Mouse (Mus musculus) E14TG2a.4 (cell line): ENCODE measurements around the gene Mrpl33.
"Not testable (repeated sequence)": the region's sequence is repeated elsewhere in the genome, so short reads cannot be mapped to it uniquely, and the experiment has no call there.

ENCODE experiments used
- H3K27me3 ChIP-seq: 2 replicates; pipeline ENCODE4 v1.6.1; 2014; ENCODE audit warnings: low read length, control low read depth; ENCODE audit not compliant: insufficient read depth
- H3K36me3 ChIP-seq: 2 replicates; pipeline ENCODE4 v1.6.1; 2014; ENCODE audit warnings: low read length, control low read depth; ENCODE audit not compliant: insufficient read depth
- H3K4me1 ChIP-seq: replicated peaks from 2 replicates; pipeline ENCODE4 v1.6.1; 2014; ENCODE audit warnings: low read depth, low read length, control low read depth
- H3K4me3 ChIP-seq: replicated peaks from 2 replicates; pipeline ENCODE4 v1.5.1; 2014; ENCODE audit warnings: mild to moderate bottlenecking, low read length
- H3K9me3 ChIP-seq: 2 replicates; pipeline ENCODE4 v1.6.1; 2014; ENCODE audit warnings: low read length, control low read depth
- CTCF ChIP-seq: conservative IDR thresholded peaks from 2 replicates; pipeline ENCODE4 v1.5.1; 2014; ENCODE audit warnings: low read length
- NANOG ChIP-seq: IDR thresholded peaks from 2 replicates; pipeline ENCODE4 v1.6.1; 2014; ENCODE audit warnings: borderline replicate concordance, low read length, mixed read lengths
- POU5F1 ChIP-seq: IDR thresholded peaks from 2 replicates; pipeline ENCODE4 v1.6.1; 2014; ENCODE audit warnings: low read length, borderline replicate concordance

Gene Mrpl33

DNA sequence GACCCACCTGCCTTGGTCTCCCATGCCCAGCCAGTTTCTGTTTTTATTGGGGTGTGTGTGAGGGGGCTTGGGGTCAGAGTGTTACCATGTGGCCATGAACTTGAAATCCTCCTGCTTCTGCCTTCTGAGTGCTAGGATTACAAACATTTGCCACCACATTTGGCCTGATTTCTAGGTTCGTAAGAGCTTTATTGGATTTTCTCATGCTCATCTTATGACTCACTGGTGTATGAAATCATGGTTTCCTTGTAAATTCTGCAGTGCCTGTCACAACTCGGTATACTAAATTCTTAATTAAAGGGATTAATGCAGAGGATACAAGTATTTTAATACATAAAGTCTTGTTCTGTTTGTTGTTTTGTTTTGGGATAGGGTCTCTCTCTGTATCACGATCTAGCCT lies 23.6 kb downstream of the Mrpl33 start:
- Histone ChIP-seq H3K4me3 (no peak overlapping the region), H3K9me3 (no peaks in the 10 kb centered on the region), H3K4me1 (peaks cover 53% of the 10 kb centered on the region), H3K36me3 (peaks cover 66% of the 10 kb centered on the region), H3K27me3 (no peaks in the 10 kb centered on the region)
- TF ChIP-seq CTCF (no peak), NANOG (no peak), POU5F1 (no peak)

GRCm38 (mm10) chr5:31627117-31627516 lies 30.4 kb downstream of the Mrpl33 start:
- Histone ChIP-seq H3K4me1 (peaks cover 79% of the 10 kb centered on the region), H3K9me3 (peaks cover 12% of the 10 kb centered on the region), H3K4me3 (no peak overlapping the region), H3K27me3 (no peaks in the 10 kb centered on the region), H3K36me3 (peaks cover 21% of the 10 kb centered on the region)
- TF ChIP-seq CTCF = no peak
- TF ChIP-seq NANOG = no peak
- TF ChIP-seq POU5F1 = no peak

GRCm38 (mm10) chr5:31627562-31628526 lies 31.1 kb downstream of the Mrpl33 start:
- H3K36me3 ChIP-seq = peaks cover 20% of the 10 kb centered on the region
- peaks cover 83% of the 10 kb centered on the region for H3K4me1 ChIP-seq
- H3K9me3 ChIP-seq = peaks cover 16% of the 10 kb centered on the region
- peak overlapping the region; percentile 43 for H3K4me3 ChIP-seq
- TF ChIP-seq CTCF = no peak
- no peak for TF ChIP-seq NANOG
- TF ChIP-seq POU5F1 = no peak
- H3K27me3 ChIP-seq = no peaks in the 10 kb centered on the region

- TF ChIP-seq CTCF (no peak), POU5F1 (no peak)
Observed at GRCm38 (mm10) chr5:31628555-31628954, 31.8 kb downstream of the Mrpl33 start.

GRCm38 (mm10) chr5:31630064-31630463 lies 33.3 kb downstream of the Mrpl33 start:
- peaks cover 17% of the 10 kb centered on the region for H3K36me3 ChIP-seq

More at GRCm38 (mm10) chr5:31628555-31628954, 31.8 kb downstream of the Mrpl33 start:
- H3K27me3 ChIP-seq = no peaks in the 10 kb centered on the region
- H3K4me3 ChIP-seq = peak overlapping the region; percentile 43
- peaks cover 16% of the 10 kb centered on the region for H3K9me3 ChIP-seq
- H3K36me3 ChIP-seq = peaks cover 17% of the 10 kb centered on the region
- H3K4me1 ChIP-seq = peaks cover 83% of the 10 kb centered on the region

DNA sequence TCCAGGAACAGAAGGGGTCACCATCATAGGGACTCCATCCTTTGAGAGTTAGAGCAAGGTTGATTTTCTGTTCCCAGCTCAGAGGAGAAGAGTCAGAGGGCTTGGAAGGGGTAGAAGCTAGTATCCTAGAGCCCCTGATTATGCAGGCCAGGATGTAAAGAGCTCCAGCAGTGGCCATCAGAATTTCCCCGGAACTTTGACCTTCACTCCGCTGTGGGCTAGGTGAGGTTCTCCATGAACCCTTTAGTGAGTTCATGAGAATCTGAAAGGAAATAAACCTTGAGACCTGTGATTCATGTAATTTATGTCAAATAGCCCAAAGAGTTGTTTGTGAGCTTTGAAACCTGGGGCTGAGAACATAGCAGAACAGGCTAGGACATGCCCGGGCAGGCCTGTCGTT lies 34.4 kb downstream of the Mrpl33 start:
- Histone ChIP-seq H3K36me3 (peaks cover 12% of the 10 kb centered on the region), H3K9me3 (peaks cover 16% of the 10 kb centered on the region), H3K4me1 (peaks cover 88% of the 10 kb centered on the region), H3K4me3 (0 out of 2 replicates have a peak overlapping the region, but pooled peaks have one; percentile 2)
- not testable (repeated sequence) for H3K27me3 ChIP-seq

More at GRCm38 (mm10) chr5:31630064-31630463, 33.3 kb downstream of the Mrpl33 start:
- TF ChIP-seq POU5F1 (no peak), CTCF (no peak), NANOG (no peak)
- Histone ChIP-seq H3K9me3 (peaks cover 16% of the 10 kb centered on the region), H3K27me3 (no peaks in the 10 kb centered on the region), H3K4me1 (peaks cover 85% of the 10 kb centered on the region), H3K4me3 (peak overlapping the region; percentile 52; the same call in 1 of the 2 replicates)

GRCm38 (mm10) chr5:31634161-31634560 lies 37.4 kb downstream of the Mrpl33 start:
- H3K9me3 ChIP-seq = peaks cover 16% of the 10 kb centered on the region
- no peak for TF ChIP-seq POU5F1
- TF ChIP-seq CTCF = no peak
- no peak for TF ChIP-seq NANOG
- H3K4me1 ChIP-seq = peaks cover 84% of the 10 kb centered on the region
- H3K36me3 ChIP-seq = peaks cover 12% of the 10 kb centered on the region
- no peaks in the 10 kb centered on the region for H3K27me3 ChIP-seq
- peak overlapping the region; percentile 53 for H3K4me3 ChIP-seq

- TF ChIP-seq CTCF (no peak), POU5F1 (no peak), NANOG (0 out of 2 replicates have a peak, but pooled peaks have one; percentile 4)
- peaks cover 79% of the 10 kb centered on the region for H3K4me1 ChIP-seq
Observed at GRCm38 (mm10) chr5:31634679-31635078, 37.9 kb downstream of the Mrpl33 start.

DNA sequence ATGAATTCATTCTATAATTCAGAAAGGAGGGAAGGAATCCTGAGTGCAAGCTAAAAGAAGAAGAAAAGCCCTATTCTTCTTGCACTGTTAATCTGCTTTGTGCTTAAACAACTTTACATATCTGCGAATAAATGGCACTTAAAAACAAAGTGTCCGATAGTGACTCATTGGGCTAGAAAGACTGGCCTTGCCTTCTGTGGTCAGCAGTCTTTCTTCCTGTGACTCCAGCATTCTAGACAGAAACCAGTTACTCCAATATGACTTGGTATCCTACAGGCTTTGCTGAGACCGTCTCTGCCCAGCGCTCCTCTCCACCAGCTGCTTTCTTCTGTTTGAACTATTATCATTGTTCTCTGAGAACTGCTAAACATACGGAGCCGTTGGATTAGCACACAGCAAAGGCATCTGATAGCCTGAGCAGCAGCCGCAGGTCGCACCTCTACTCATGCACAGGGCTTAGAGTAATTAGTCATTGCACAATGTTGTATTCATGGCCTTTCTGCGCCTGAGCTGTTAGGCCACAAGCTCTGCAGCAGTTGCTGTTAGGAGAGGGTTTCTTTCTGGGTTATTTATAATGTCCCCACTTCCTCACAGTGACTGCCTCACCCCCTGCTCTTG lies 40.0 kb downstream of the Mrpl33 start:
- Histone ChIP-seq H3K9me3 (peaks cover 8% of the 10 kb centered on the region), H3K4me1 (peaks cover 66% of the 10 kb centered on the region), H3K4me3 (0 out of 2 replicates have a peak overlapping the region, but pooled peaks have one; percentile 53), H3K36me3 (peaks cover 13% of the 10 kb centered on the region), H3K27me3 (no peaks in the 10 kb centered on the region)
- TF ChIP-seq POU5F1 = no peak
- no peak for TF ChIP-seq NANOG
- TF ChIP-seq CTCF = no peak

More at GRCm38 (mm10) chr5:31634679-31635078, 37.9 kb downstream of the Mrpl33 start:
- Histone ChIP-seq H3K9me3 (peaks cover 16% of the 10 kb centered on the region), H3K27me3 (no peaks in the 10 kb centered on the region), H3K4me3 (peak overlapping the region; percentile 53), H3K36me3 (peaks cover 12% of the 10 kb centered on the region)
